Mouse (Mus musculus): Measurements from ENCODE around the gene Cdc16.

DNA sequence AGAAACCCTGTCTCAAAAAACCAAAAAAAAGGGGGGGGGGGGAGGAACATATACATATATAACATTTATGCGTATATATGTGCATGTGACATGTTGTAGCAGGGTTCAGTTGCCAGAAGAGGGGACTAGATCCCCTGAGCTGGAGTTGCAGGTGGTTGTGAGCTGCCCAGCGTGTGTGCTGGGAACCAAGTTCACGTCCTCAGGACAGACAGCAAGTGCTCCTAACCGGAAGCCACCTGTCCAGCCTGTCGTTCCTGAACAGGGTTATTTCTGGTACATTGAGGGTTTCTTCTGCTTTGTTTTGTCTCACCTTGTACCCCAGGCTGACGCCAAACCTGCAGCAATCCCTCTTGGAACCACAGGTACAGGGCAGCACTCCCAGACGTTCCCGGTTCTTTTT, 32.1 kb downstream of the Cdc16 start:
- TF ChIP-seq CTCF (IDR thresholded peaks at IDR 0.05; ENCODE audit: borderline replicate concordance, control insufficient read depth, extremely low read depth, insufficient read depth, low read length, poor library complexity) (no peak), POLR2A (IDR thresholded peaks at IDR 0.05; ENCODE audit: control insufficient read depth, extremely low read depth, insufficient read depth, low read length, poor library complexity) (no peak)
